Mouse (Mus musculus) midbrain, embryonic 16.5 days (tissue): Measurements from ENCODE around the gene Mrgprd. TPM values are rescaled to one million over a fixed set of nuclear protein-coding genes. Genes with fewer than 3 reads are reported as not detected.

Experiments
- ATAC-seq: fragments of 200-750 bp; cut with Nextera tagmentation; 2 replicates; pipeline ENCODE4 v1.8.0; 2017; ENCODE audit warnings: moderate TSS enrichment
- H3K27ac ChIP-seq: fragments of 300-500 bp; sonication (generic); 2 replicates; pipeline ENCODE4 v1.5.1; 2014; ENCODE audit warnings: mild to moderate bottlenecking, low read length, mixed read lengths
- H3K27me3 ChIP-seq: fragments of 300-500 bp; sonication (generic); 2 replicates; pipeline ENCODE4 v1.6.1; 2014; ENCODE audit warnings: low read depth, low read length, mixed read lengths; ENCODE audit not compliant: control insufficient read depth, insufficient read depth
- H3K36me3 ChIP-seq: fragments of 300-500 bp; sonication (generic); 2 replicates; pipeline ENCODE4 v1.6.1; 2014; ENCODE audit warnings: mild to moderate bottlenecking, low read length, moderate library complexity, mixed read lengths; ENCODE audit not compliant: control insufficient read depth, insufficient read depth
- H3K4me1 ChIP-seq: fragments of 300-500 bp; sonication (generic); 2 replicates; pipeline ENCODE4 v1.6.1; 2014; ENCODE audit warnings: mild to moderate bottlenecking, low read length, mixed read lengths; ENCODE audit not compliant: control insufficient read depth, insufficient read depth
- H3K4me2 ChIP-seq: fragments of 300-500 bp; sonication (generic); 2 replicates; pipeline ENCODE4 v1.6.1; 2014; ENCODE audit warnings: mild to moderate bottlenecking, low read length, mixed read lengths
- H3K4me3 ChIP-seq: fragments of 300-500 bp; sonication (generic); 2 replicates; pipeline ENCODE4 v1.5.1; 2014; ENCODE audit warnings: low read depth, mild to moderate bottlenecking, low read length, moderate library complexity, mixed read lengths
- H3K9ac ChIP-seq: fragments of 300-500 bp; sonication (generic); 2 replicates; pipeline ENCODE4 v1.6.1; 2014; ENCODE audit warnings: low read depth, low read length, mixed read lengths
- H3K9me3 ChIP-seq: fragments of 300-500 bp; sonication (generic); replicated peaks from 2 replicates; pipeline ENCODE4 v1.6.1; 2014; ENCODE audit warnings: mild to moderate bottlenecking, low read length, mixed read lengths; ENCODE audit not compliant: control insufficient read depth, poor library complexity, severe bottlenecking
- WGBS: fragments of 180-500 bp; shearing (Covaris S2); extraction: QIAGEN DNeasy Blood & Tissue Kit; methylation state at CpG from one replicate; pipeline ENCODE4 v1.1.7; 2014; 5-methylcytosine and 5-hydroxymethylcytosine counted together
- polyA plus RNA-seq: library from polyadenylated mRNA; unstranded; fragments of >200 nt; fragmentation: Nextera tagmentation; extraction: Ambion mirVana; gene quantifications from 2 replicates; pipeline ENCODE4 v1.2.1, GENCODE M21; 2015

The Mrgprd gene
- polyA plus RNA-seq, 1 experiment from 2014 or later: not detected

- Histone ChIP-seq H3K9me3 (no peaks in the 10 kb centered on the region), H3K9ac (no peak overlapping the region), H3K4me2 (no peak overlapping the region), H3K27me3 (no peaks in the 10 kb centered on the region), H3K4me1 (no peaks in the 10 kb centered on the region), H3K4me3 (no peak overlapping the region), H3K27ac (no peak overlapping the region), H3K36me3 (no peaks in the 10 kb centered on the region)
- ATAC-seq: no peak
These were observed 13.7 kb upstream of the Mrgprd start for GRCm38 (mm10) chr7:145301008-145301340.

- H3K4me2 ChIP-seq: no peak overlapping the region
- no peak overlapping the region for H3K27ac ChIP-seq
- no peaks in the 10 kb centered on the region for H3K9me3 ChIP-seq
- no peak overlapping the region for H3K4me3 ChIP-seq
- no peak overlapping the region for H3K9ac ChIP-seq
- no peaks in the 10 kb centered on the region for H3K27me3 ChIP-seq
- no peaks in the 10 kb centered on the region for H3K36me3 ChIP-seq
- H3K4me1 ChIP-seq: no peaks in the 10 kb centered on the region
- 93% methylated on average over 6 of the region's 6 CpGs for WGBS
- no peak for ATAC-seq
These were observed 13.2 kb upstream of the Mrgprd start for GRCm38 (mm10) chr7:145301341-145302005.

GRCm38 (mm10) chr7:145302488-145303285 lies 11.9 kb upstream of the Mrgprd start:
- 5% methylated on average over 20 of the region's 20 CpGs for WGBS
- Histone ChIP-seq H3K27me3 (no peaks in the 10 kb centered on the region), H3K9ac (peak overlapping the region; percentile 35; the same call in 1 of the 2 replicates), H3K4me3 (peak overlapping the region; percentile 22), H3K36me3 (no peaks in the 10 kb centered on the region), H3K9me3 (no peaks in the 10 kb centered on the region), H3K27ac (no peak overlapping the region), H3K4me2 (peak overlapping the region; percentile 49), H3K4me1 (no peaks in the 10 kb centered on the region)
- peak; percentile 84 for ATAC-seq

GRCm38 (mm10) chr7:145304153-145304552 lies 10.5 kb upstream of the Mrgprd start:
- H3K36me3 ChIP-seq: no peaks in the 10 kb centered on the region
- ATAC-seq: no peak
- H3K27me3 ChIP-seq: no peaks in the 10 kb centered on the region
- no peak overlapping the region for H3K9ac ChIP-seq
- H3K4me3 ChIP-seq: no peak overlapping the region
- WGBS: 80% methylated on average over 2 of the region's 2 CpGs
- no peak overlapping the region for H3K4me2 ChIP-seq
- no peaks in the 10 kb centered on the region for H3K4me1 ChIP-seq
- H3K27ac ChIP-seq: no peak overlapping the region
- no peaks in the 10 kb centered on the region for H3K9me3 ChIP-seq

- Histone ChIP-seq H3K4me2 (no peak overlapping the region), H3K36me3 (no peaks in the 10 kb centered on the region), H3K27me3 (no peaks in the 10 kb centered on the region), H3K27ac (no peak overlapping the region), H3K4me1 (no peaks in the 10 kb centered on the region), H3K4me3 (no peak overlapping the region), H3K9me3 (no peaks in the 10 kb centered on the region), H3K9ac (no peak overlapping the region)
- 91% methylated on average over 10 of the region's 10 CpGs for WGBS
- no peak for ATAC-seq
These were observed 7.0 kb upstream of the Mrgprd start for GRCm38 (mm10) chr7:145307636-145308035.

- no peaks in the 10 kb centered on the region for H3K4me1 ChIP-seq
- H3K27ac ChIP-seq: no peak overlapping the region
- H3K4me3 ChIP-seq: no peak overlapping the region
- H3K9me3 ChIP-seq: no peaks in the 10 kb centered on the region
- H3K4me2 ChIP-seq: no peak overlapping the region
- H3K9ac ChIP-seq: no peak overlapping the region
- no peak for ATAC-seq
- WGBS: 81% methylated on average over 30 of the region's 30 CpGs
- no peaks in the 10 kb centered on the region for H3K36me3 ChIP-seq
- no peaks in the 10 kb centered on the region for H3K27me3 ChIP-seq
These were observed 6.5 kb upstream of the Mrgprd start for GRCm38 (mm10) chr7:145308061-145308675.

- WGBS: 84% methylated on average over 4 of the region's 4 CpGs
- no peaks in the 10 kb centered on the region for H3K4me1 ChIP-seq
- no peak overlapping the region for H3K4me2 ChIP-seq
- no peaks in the 10 kb centered on the region for H3K27me3 ChIP-seq
- H3K27ac ChIP-seq: no peak overlapping the region
- H3K9me3 ChIP-seq: no peaks in the 10 kb centered on the region
- no peak overlapping the region for H3K4me3 ChIP-seq
- H3K36me3 ChIP-seq: no peaks in the 10 kb centered on the region
- H3K9ac ChIP-seq: no peak overlapping the region
- ATAC-seq: no peak
These were observed 5.8 kb upstream of the Mrgprd start for GRCm38 (mm10) chr7:145308866-145309265.

GRCm38 (mm10) chr7:145309877-145310276 lies 4.8 kb upstream of the Mrgprd start:
- no peaks in the 10 kb centered on the region for H3K27me3 ChIP-seq
- WGBS: 88% methylated on average over 1 of the region's 1 CpGs
- ATAC-seq: no peak

GRCm38 (mm10) chr7:145310526-145310925 lies 4.1 kb upstream of the Mrgprd start:
- no peak overlapping the region for H3K27ac ChIP-seq
- H3K9ac ChIP-seq: no peak overlapping the region
- H3K36me3 ChIP-seq: no peaks in the 10 kb centered on the region
- H3K4me1 ChIP-seq: no peaks in the 10 kb centered on the region
- no peak overlapping the region for H3K4me2 ChIP-seq
- H3K4me3 ChIP-seq: no peak overlapping the region
- no peaks in the 10 kb centered on the region for H3K9me3 ChIP-seq
- ATAC-seq: no peak
- no peaks in the 10 kb centered on the region for H3K27me3 ChIP-seq
- 78% methylated on average over 5 of the region's 5 CpGs for WGBS

More at GRCm38 (mm10) chr7:145309877-145310276, 4.8 kb upstream of the Mrgprd start:
- H3K4me1 ChIP-seq: no peaks in the 10 kb centered on the region
- no peak overlapping the region for H3K4me3 ChIP-seq
- H3K9me3 ChIP-seq: no peaks in the 10 kb centered on the region
- no peaks in the 10 kb centered on the region for H3K36me3 ChIP-seq
- H3K9ac ChIP-seq: no peak overlapping the region
- H3K4me2 ChIP-seq: no peak overlapping the region
- H3K27ac ChIP-seq: no peak overlapping the region
